Mouse (Mus musculus) monocyte, adult 5-6 weeks (primary cell): Measurements from ENCODE around the gene Ccdc97. TPM values are rescaled to one million over a fixed set of nuclear protein-coding genes. Genes with fewer than 3 reads are reported as not detected.
A peak's percentile ranks its signal among the peaks of the same experiment; 100 is the strongest.
"Not testable (repeated sequence)": the region's sequence is repeated elsewhere in the genome, so short reads cannot be mapped to it uniquely, and the experiment has no call there.

ENCODE experiments used
- ATAC-seq: fragments of 153-309, 156-312 bp; replicated peaks from 2 replicates; pipeline ENCODE4 v1.8.0; 2017; ENCODE audit warnings: mild to moderate bottlenecking; ENCODE audit not compliant: low TSS enrichment, insufficient number of reproducible peaks, severe bottlenecking, poor library complexity, low FRiP score
- total RNA-seq: library from RNA; stranded (forward); fragments of 200-1000, 200-491, 200-594 nt; gene quantifications from 3 replicates; pipeline ENCODE4 v1.2.3, GENCODE M21; 2017

Gene Ccdc97
- total RNA-seq, 1 experiment from 2014 or later: 33.9 TPM

GRCm38 (mm10) chr7:25727800-25728199, 8.9 kb upstream of the Ccdc97 start:
- no peak for ATAC-seq

- ATAC-seq: no peak
Observed at GRCm38 (mm10) chr7:25725886-25726285, 7.0 kb upstream of the Ccdc97 start.

GRCm38 (mm10) chr7:25721776-25722175, 2.9 kb upstream of the Ccdc97 start:
- not testable (repeated sequence) for ATAC-seq

GRCm38 (mm10) chr7:25720760-25721159, 1.9 kb upstream of the Ccdc97 start:
- ATAC-seq: no peak

GRCm38 (mm10) chr7:25719761-25720610, 1.1 kb upstream of the Ccdc97 start:
- ATAC-seq: 0 out of 2 replicates have a peak, but pooled peaks have one; percentile 20

- ATAC-seq: no peak
Observed at GRCm38 (mm10) chr7:25717478-25717877, 1.4 kb downstream of the Ccdc97 start.

GRCm38 (mm10) chr7:25715731-25716271, 3.1 kb downstream of the Ccdc97 start:
- no peak for ATAC-seq

GRCm38 (mm10) chr7:25714581-25714980, 4.3 kb downstream of the Ccdc97 start:
- ATAC-seq: no peak

- ATAC-seq: no peak
Observed at GRCm38 (mm10) chr7:25712801-25713200, 6.1 kb downstream of the Ccdc97 start.

GRCm38 (mm10) chr7:25711731-25712197, 7.1 kb downstream of the Ccdc97 start:
- peak; percentile 20 for ATAC-seq

GRCm38 (mm10) chr7:25711165-25711564, 7.7 kb downstream of the Ccdc97 start:
- ATAC-seq: no peak

GRCm38 (mm10) chr7:25710519-25711130, 8.3 kb downstream of the Ccdc97 start:
- no peak for ATAC-seq

- no peak for ATAC-seq
Observed at GRCm38 (mm10) chr7:25709961-25710360, 8.9 kb downstream of the Ccdc97 start.

GRCm38 (mm10) chr7:25707581-25708292, 11.2 kb downstream of the Ccdc97 start:
- ATAC-seq: peak; percentile 43

- ATAC-seq: peak; percentile 32
Observed at GRCm38 (mm10) chr7:25706578-25707170, 12.2 kb downstream of the Ccdc97 start.

GRCm38 (mm10) chr7:25705801-25706251, 13.1 kb downstream of the Ccdc97 start:
- peak; percentile 25 for ATAC-seq

GRCm38 (mm10) chr7:25704716-25705364, 14.0 kb downstream of the Ccdc97 start:
- ATAC-seq: no peak

GRCm38 (mm10) chr7:25703793-25704494, 14.9 kb downstream of the Ccdc97 start:
- no peak for ATAC-seq
